Mouse (Mus musculus): ENCODE results near the gene Fanca. TPM values are rescaled to one million over a fixed set of nuclear protein-coding genes. Genes with fewer than 3 reads are reported as not detected.

Gene Fanca
- total RNA-seq, 2 experiments from 2014 or later = 1.7 to 2.8 TPM

DNA sequence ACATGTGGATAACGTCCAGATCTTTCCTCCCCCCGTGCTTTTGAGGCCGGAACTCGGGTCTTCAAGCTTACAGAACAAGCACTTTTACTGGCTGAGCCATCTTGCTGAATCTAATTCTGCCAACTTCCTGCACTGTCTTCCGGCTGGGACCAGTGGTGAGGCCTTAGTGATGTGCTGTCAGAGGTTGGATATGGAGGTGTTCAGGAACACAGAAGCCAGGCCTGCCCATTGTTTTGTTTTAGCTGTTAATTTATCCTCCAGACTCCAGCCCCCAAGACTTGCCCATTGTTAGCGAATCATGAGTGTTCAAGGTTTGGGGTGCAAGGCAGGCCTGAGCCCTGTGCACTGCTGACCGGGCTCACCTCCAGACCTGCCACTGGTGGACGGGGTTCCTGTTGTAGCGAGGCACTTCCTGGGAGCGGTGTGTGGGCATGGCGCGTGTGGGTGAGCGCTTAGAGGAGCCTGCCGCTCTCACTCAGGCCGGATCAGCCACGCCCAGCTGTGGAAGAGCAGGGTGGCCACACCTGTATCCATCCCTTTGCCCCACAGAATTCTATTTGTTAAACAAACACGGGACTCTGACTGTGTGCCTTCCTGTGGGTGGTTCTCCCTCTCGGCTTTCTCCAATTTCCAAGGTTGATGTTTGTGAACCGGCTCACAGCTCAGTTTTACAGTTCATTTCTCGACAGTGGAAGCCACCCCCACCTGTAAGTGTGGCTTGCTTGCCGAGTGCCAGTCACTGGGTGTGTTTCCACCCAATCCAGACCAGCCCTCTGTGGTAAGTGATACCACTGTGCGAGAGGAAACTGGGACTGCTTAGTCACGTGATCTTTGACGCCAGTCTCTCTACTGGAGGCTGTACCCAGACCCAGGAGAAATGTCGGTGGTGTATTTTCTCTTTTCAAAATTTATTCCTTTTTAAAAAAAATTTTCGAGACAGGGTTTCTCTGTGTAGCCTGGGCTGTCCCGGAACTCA is 23.0 kb upstream of the Fanca start:
- Histone ChIP-seq H3K27ac (no peak overlapping the region), H3K4me3 (no peak overlapping the region)
- no peak for DNase-seq (ENCODE audit: low spot score in 2 of 2)
- no peak for TF ChIP-seq CTCF (conservative IDR thresholded peaks at IDR 0.05)

DNA sequence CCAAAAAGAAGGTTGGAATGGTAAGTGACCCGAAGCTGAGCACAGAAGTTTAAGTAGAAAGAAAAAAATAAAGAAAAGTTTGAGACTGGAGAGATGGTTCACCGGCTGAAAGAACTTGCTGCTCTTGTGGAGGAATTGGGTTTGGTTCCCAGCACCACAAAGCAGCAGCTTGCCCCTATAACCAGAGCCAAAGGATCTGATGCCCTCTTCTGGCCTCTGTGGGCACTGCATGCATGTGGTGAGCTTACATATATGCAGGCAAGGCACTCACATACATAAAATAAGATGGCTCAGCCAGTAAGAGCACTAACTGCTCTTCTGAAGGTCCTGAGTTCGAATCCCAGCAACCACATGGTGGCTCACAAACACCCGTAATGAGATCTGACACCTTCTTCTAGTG is 21.7 kb upstream of the Fanca start:
- peak; percentile 52 for TF ChIP-seq CTCF (conservative IDR thresholded peaks at IDR 0.05)
- Histone ChIP-seq H3K4me3 (no peak overlapping the region), H3K27ac (no peak overlapping the region)
- DNase-seq (ENCODE audit: low spot score in 2 of 2) = no peak

DNA sequence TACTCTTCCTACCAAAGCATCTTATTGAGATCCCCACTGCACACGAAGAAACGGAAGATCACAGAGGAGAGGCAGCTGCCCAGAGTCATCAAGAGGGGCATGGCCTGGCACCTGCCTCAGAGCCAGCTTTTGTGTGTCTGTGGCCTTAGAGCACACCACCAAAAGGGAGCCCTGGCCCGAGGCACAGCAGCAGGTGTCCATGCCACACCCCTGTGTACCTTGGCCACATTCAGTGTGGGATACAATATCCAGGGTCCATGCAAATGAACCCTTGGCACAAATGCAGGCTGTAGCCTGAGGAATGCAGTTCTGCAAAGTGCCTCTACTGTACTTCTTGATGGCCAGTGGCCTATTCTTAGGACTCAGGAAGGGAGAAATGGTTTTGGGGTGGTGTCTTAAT is 19.1 kb upstream of the Fanca start:
- H3K4me3 ChIP-seq = no peak overlapping the region
- no peak overlapping the region for H3K27ac ChIP-seq
- DNase-seq (ENCODE audit: low spot score in 2 of 2) = no peak
- no peak for TF ChIP-seq CTCF (conservative IDR thresholded peaks at IDR 0.05)

DNA sequence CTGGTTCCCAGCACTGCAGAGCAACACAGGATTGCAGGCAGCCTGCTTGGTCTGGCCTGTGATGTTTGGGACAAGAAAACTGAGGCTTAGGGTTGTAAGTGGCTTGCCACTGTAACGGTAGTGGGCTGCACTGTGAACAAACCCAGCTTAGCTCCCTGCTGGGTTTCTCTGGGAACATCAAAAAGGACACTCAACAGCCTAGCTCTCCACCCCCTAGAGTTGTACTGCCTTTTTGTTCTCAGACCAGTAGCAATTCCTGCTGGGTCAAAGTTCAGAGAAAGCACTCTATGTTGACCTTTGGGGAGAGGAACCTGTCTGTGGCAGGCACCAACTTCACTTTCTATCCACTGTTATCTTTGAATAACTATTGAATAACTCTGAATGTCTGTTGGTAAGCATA is 16.1 kb upstream of the Fanca start:
- Histone ChIP-seq H3K27ac (peak overlapping the region; percentile 67; the same call in 1 of the 2 replicates), H3K4me3 (no peak overlapping the region)
- TF ChIP-seq CTCF (conservative IDR thresholded peaks at IDR 0.05) = no peak
- DNase-seq (ENCODE audit: low spot score in 2 of 2) = no peak

DNA sequence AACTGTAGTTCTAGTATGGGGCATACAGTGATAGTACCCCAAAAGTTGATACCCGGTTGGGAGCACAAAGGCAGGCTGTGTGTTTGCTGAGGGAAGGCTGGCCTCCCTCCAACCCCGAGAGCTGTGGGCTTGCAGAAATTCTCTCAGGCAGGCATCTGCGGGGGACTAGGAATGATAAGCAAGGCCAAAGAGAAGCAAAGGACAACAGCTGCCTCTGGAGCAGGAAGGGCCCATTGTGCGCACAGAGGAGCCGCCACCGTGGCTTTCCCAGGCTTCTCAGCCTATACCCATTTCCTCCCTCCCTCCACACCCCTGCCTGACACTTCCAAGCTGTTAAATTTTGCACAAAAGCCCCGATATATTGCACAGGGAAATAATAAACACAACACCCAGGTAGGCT is 15.5 kb upstream of the Fanca start:
- Histone ChIP-seq H3K27ac (peak overlapping the region; percentile 67), H3K4me3 (peak overlapping the region; percentile 74)
- no peak for TF ChIP-seq CTCF (conservative IDR thresholded peaks at IDR 0.05)
- DNase-seq (ENCODE audit: low spot score in 2 of 2) = peak in 1 of 2 experiments; percentile 25

DNA sequence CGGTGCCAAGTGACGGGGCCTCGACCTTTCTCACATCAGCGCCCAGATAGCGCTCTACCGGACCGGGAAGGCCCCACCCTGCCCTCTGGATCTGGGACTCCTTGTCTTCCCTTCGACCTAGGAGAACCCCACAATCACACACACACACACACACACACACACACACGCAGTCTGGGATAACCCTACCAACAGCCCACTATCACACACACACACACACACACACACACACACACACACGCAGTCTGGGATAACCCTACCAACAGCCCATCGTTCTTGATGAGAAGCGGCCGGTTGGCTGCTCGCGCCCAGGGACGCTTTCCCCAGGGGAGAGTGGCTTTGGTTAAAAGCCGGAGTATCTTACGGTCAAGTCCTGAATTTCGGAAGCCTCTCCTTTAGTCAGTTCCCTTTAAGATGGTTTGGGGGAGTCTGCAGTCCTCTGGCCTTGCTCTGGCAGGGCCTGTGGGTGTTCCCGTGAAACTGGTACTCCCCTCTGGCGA is 14.8 kb upstream of the Fanca start:
- DNase-seq (ENCODE audit: low spot score in 2 of 2) = no peak
- peak overlapping the region; percentile 87 for H3K27ac ChIP-seq
- H3K4me3 ChIP-seq = peak overlapping the region; percentile 74
- TF ChIP-seq CTCF (conservative IDR thresholded peaks at IDR 0.05) = no peak

DNA sequence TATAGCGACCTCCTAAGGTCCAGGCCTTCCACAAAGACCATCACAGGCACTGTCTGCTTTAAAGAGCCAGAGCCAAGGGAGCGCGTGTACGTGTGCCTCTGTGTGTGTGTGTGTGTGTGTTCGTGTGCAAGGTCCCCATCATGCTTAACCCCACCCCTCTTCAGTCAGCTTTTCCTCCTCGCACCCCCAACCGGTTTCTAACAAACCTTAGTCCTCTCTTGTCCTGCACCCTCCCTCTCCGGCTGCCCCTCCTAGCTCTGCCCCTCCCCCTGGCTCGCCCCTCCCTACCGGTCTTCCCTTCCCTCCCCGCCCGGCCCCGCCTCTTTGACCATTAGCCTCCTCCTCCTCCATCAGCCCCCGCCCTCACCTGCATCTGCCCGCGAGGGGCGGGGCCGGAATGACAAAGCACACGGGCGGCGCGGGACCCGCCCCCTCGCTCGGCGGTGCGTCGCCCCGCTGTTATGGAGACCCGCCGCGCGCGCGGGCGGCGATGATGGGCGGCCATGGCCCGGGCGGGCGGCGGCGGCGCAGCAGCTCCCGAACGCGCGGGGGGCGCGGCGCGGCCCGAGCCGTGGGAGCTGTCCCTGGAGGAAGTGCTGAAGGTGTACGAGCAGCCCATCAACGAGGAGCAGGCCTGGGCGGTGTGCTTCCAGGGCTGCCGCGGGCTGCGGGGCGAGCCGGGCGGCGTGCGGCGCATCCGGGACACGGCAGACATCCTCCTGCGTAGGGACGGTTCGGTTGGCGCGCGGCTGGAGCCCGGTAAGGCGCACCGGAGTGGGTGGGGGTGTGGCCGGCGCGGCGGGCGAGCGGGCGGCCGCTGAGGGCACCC is 14.1 kb upstream of the Fanca start, which contains the start of gene Spire2:
Gene Spire2, plus strand, starts transcription at position 452 of the 829 bp plus-strand sequence.
- Histone ChIP-seq H3K4me3 (peak within 1 kb of the TSS; percentile 74), H3K27ac (peak within 1 kb of the TSS; percentile 87)
- no peak for TF ChIP-seq CTCF (conservative IDR thresholded peaks at IDR 0.05)
- DNase-seq (ENCODE audit: low spot score in 2 of 2) = peak; percentile 60 to 67

DNA sequence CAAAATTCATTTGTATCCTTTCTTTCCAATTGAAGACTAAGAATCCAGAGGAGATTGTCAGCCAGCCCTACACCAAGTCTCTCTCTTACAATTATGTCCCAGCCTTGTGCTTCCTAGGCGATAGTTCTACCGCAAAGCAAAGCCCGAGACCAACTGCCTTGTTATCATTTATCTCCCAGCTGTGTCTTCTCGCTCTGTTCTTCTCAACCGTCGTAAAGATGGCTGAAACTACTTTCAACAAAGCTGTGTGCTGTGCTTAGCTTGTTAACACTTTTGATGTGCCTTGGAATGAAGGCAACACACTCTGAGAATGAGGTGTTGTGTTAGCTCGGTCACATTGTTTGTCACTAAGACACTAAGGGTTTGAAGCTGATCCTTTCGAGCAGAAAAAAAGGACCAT is 13.4 kb upstream of the Fanca start:
- Histone ChIP-seq H3K27ac (peak overlapping the region; percentile 87), H3K4me3 (peak overlapping the region; percentile 74)
- DNase-seq (ENCODE audit: low spot score in 2 of 2) = no peak
- no peak for TF ChIP-seq CTCF (conservative IDR thresholded peaks at IDR 0.05)

DNA sequence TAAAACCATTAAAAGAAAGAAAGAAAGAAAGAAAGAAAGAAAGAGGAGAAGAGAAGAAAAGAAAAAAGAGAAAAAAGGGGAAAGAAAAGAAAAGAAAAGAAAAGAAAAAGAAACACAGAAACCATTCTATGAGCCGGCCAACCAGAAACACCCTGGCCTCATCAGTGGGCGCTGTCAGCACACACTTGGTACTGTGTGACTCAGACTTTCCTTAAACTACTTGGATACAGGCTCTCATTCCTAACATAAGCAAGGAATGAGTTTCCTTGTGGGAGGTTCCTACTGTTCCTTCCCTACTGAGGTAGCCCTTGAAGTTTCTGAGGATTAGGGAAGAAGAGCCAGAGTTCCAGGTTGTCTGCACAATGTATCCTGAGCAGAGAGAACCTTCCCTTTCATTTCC is 12.9 kb upstream of the Fanca start:
- TF ChIP-seq CTCF (conservative IDR thresholded peaks at IDR 0.05) = no peak
- H3K4me3 ChIP-seq = no peak overlapping the region
- peak overlapping the region; percentile 87; the same call in 1 of the 2 replicates for H3K27ac ChIP-seq
- DNase-seq (ENCODE audit: low spot score in 2 of 2) = no peak

DNA sequence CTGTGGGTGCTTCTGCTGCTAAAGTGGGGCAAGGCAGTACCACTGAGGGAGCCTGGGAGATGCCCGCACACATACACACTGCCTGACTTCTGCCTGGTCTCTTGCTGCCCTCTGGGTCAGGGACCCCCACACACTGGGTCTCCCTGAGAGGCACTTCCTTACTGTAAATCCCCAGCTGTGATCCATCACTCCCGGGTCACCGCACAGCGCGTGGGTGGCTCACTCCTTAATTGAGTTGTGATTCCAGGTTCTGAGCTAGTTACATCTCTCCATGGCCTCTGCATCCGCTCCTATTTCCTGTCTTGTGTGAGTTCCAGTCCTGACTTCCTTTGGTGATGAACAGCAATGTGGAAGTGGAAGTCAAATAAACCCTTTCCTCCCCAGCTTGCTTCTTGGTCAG is 12.3 kb upstream of the Fanca start:
- DNase-seq (ENCODE audit: low spot score in 2 of 2) = no peak
- TF ChIP-seq CTCF (conservative IDR thresholded peaks at IDR 0.05) = no peak
- H3K4me3 ChIP-seq = no peak overlapping the region
- H3K27ac ChIP-seq = no peak overlapping the region

DNA sequence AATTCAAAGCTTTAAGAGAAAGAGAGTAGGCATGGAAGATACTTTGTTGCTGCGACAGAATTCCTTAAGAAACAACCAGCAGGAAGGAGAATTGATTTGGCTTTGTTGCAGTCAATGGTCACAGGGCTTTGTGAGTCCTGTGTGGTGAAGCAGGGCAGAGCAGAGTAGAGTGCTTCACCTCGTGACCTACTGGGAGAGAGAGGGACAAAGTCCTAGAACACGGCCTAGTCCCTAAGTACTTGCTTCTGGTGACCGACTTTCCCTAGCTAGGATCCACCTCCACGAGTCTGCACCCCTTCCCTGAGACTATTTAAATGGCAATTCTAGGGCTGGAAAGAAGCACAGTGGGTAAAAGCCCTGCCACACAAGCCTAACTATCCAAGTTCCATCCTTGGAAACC is 11.6 kb upstream of the Fanca start:
- no peak for TF ChIP-seq CTCF (conservative IDR thresholded peaks at IDR 0.05)
- DNase-seq (ENCODE audit: low spot score in 2 of 2) = no peak
- H3K27ac ChIP-seq = no peak overlapping the region
- no peak overlapping the region for H3K4me3 ChIP-seq

DNA sequence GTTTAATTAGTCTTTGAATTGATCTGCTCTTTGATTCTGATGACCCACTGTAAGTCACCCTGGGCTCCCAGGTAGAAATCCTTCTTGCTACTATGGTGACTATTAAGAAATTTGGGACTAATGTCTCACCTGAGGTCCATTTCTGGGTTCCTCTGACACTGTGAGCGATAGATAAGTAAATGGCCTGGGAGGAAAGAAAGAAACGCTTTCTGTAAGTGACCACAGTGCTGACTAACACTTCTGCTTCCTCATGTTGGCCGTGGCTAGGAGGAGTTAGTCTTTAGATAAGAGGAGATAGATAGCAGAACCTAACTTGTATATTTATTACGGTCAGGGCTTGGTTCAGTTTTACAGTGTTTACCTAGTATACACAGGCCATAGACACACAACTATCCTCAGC is 11.0 kb upstream of the Fanca start:
- no peak for DNase-seq (ENCODE audit: low spot score in 2 of 2)
- no peak overlapping the region for H3K27ac ChIP-seq
- no peak for TF ChIP-seq CTCF (conservative IDR thresholded peaks at IDR 0.05)
- no peak overlapping the region for H3K4me3 ChIP-seq

DNA sequence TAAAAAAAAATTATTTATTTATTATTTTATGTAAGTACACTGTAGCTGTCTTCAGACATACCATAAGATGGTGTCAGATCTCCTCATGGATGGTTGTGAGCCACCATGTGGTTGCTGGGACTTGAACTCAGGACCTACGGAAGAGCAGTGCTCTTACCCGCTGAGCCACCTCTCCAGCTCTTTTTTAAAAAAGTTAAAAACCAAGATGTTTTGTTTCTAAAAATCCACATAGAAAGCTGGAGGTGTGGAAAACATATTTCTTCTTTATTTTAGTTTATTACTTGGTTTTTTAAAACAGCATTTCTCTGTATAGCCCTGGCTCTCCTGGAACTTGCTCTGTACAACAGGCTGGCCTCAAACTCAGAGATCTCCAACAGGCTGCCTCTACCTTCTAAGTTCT is 10.2 kb upstream of the Fanca start:
- no peak overlapping the region for H3K4me3 ChIP-seq
- no peak overlapping the region for H3K27ac ChIP-seq
- no peak for TF ChIP-seq CTCF (conservative IDR thresholded peaks at IDR 0.05)
- DNase-seq (ENCODE audit: low spot score in 2 of 2) = no peak

Data from layer of hippocampus, adult 2 months (tissue).